Mouse (Mus musculus) forebrain, embryonic 12.5 days (tissue): Measurements from ENCODE around the gene Hrnr. TPM values are rescaled to one million over a fixed set of nuclear protein-coding genes. Genes with fewer than 3 reads are reported as not detected.

Experiments
- ATAC-seq: fragments of 200-750 bp; cut with Nextera tagmentation; 2 replicates; pipeline ENCODE4 v1.8.0; 2017; ENCODE audit warnings: moderate TSS enrichment; ENCODE audit not compliant: low FRiP score
- H3K27ac ChIP-seq: fragments of 300-500 bp; sonication (generic); 2 replicates; pipeline ENCODE4 v1.5.1; 2016; ENCODE audit warnings: mild to moderate bottlenecking
- H3K27me3 ChIP-seq: fragments of 300-500 bp; sonication (generic); 2 replicates; pipeline ENCODE4 v1.6.1; 2016; ENCODE audit warnings: mild to moderate bottlenecking
- H3K36me3 ChIP-seq: fragments of 300-500 bp; sonication (generic); replicated peaks from 2 replicates; pipeline ENCODE4 v1.6.1; 2016; ENCODE audit warnings: mild to moderate bottlenecking
- H3K4me1 ChIP-seq: fragments of 300-500 bp; sonication (generic); 2 replicates; pipeline ENCODE4 v1.6.1; 2016
- H3K4me2 ChIP-seq: fragments of 300-500 bp; sonication (generic); 2 replicates; pipeline ENCODE4 v1.6.1; 2016; ENCODE audit warnings: mild to moderate bottlenecking, moderate library complexity
- H3K4me3 ChIP-seq: fragments of 300-500 bp; sonication (generic); replicated peaks from 2 replicates; pipeline ENCODE4 v1.5.1; 2016; ENCODE audit warnings: mild to moderate bottlenecking
- H3K9ac ChIP-seq: fragments of 300-500 bp; sonication (generic); 2 replicates; pipeline ENCODE4 v1.6.1; 2016; ENCODE audit warnings: mild to moderate bottlenecking
- H3K9me3 ChIP-seq: fragments of 300-500 bp; sonication (generic); 2 replicates; pipeline ENCODE4 v1.6.1; 2016
- WGBS: fragments of 180-500 bp; shearing (Covaris S2); methylation state at CpG from one replicate; pipeline ENCODE4 v1.1.7; 2016; 5-methylcytosine and 5-hydroxymethylcytosine counted together
- polyA plus RNA-seq: library from polyadenylated mRNA; unstranded; fragments of >200 nt; fragmentation: Nextera tagmentation; extraction: Ambion mirVana; gene quantifications from 2 replicates; pipeline ENCODE4 v1.2.1, GENCODE M21; 2016

Hrnr gene
- not detected in 2 replicates for polyA plus RNA-seq

GRCm38 (mm10) chr3:93319449-93319848 is at the start of gene Hrnr:
Gene Hrnr, plus strand, starts transcription at chr3:93319749.
- 76% methylated on average over 1 of the region's 2 CpGs for WGBS
- ATAC-seq = no peak
- Histone ChIP-seq H3K4me2 (no peak within 1 kb of the TSS), H3K27me3 (no peaks in the 10 kb centered on the region), H3K9me3 (no peaks in the 10 kb centered on the region), H3K4me3 (no peak within 1 kb of the TSS), H3K4me1 (no peaks in the 10 kb centered on the region), H3K36me3 (no peaks in the 10 kb centered on the region), H3K27ac (no peak within 1 kb of the TSS), H3K9ac (no peak within 1 kb of the TSS)

GRCm38 (mm10) chr3:93273223-93273622 is 46.3 kb upstream of the Hrnr start, which contains the start of gene Flg:
Gene Flg, plus strand, starts transcription at chr3:93273523.
- Histone ChIP-seq H3K4me3 (no peak within 1 kb of the TSS), H3K27me3 (no peaks in the 10 kb centered on the region), H3K9ac (no peak within 1 kb of the TSS), H3K4me1 (no peaks in the 10 kb centered on the region), H3K36me3 (no peaks in the 10 kb centered on the region), H3K9me3 (no peaks in the 10 kb centered on the region), H3K4me2 (no peak within 1 kb of the TSS), H3K27ac (no peak within 1 kb of the TSS)
- WGBS = 88% methylated on average over 2 of the region's 2 CpGs
- no peak for ATAC-seq

- Histone ChIP-seq H3K9me3 (no peaks in the 10 kb centered on the region), H3K4me1 (no peaks in the 10 kb centered on the region), H3K4me3 (no peak overlapping the region), H3K27me3 (no peaks in the 10 kb centered on the region), H3K27ac (no peak overlapping the region), H3K9ac (no peak overlapping the region), H3K36me3 (no peaks in the 10 kb centered on the region), H3K4me2 (no peak overlapping the region)
- ATAC-seq = no peak
- WGBS = 86% methylated on average over 2 of the region's 2 CpGs
Observed at GRCm38 (mm10) chr3:93297542-93297941, 22.0 kb upstream of the Hrnr start.

GRCm38 (mm10) chr3:93299832-93300231 is 19.7 kb upstream of the Hrnr start:
- no peak overlapping the region for H3K4me3 ChIP-seq
- 90% methylated on average over 6 of the region's 6 CpGs for WGBS
- H3K9ac ChIP-seq = no peak overlapping the region
- H3K4me2 ChIP-seq = no peak overlapping the region
- no peaks in the 10 kb centered on the region for H3K27me3 ChIP-seq
- ATAC-seq = no peak
- no peak overlapping the region for H3K27ac ChIP-seq
- no peaks in the 10 kb centered on the region for H3K9me3 ChIP-seq
- H3K36me3 ChIP-seq = no peaks in the 10 kb centered on the region
- H3K4me1 ChIP-seq = no peaks in the 10 kb centered on the region

GRCm38 (mm10) chr3:93301896-93302295 is 17.7 kb upstream of the Hrnr start:
- H3K4me1 ChIP-seq = no peaks in the 10 kb centered on the region
- H3K27me3 ChIP-seq = no peaks in the 10 kb centered on the region
- ATAC-seq = no peak
- no peak overlapping the region for H3K4me2 ChIP-seq
- no peak overlapping the region for H3K27ac ChIP-seq
- WGBS = 87% methylated on average over 3 of the region's 3 CpGs
- no peak overlapping the region for H3K9ac ChIP-seq
- H3K36me3 ChIP-seq = no peaks in the 10 kb centered on the region
- no peaks in the 10 kb centered on the region for H3K9me3 ChIP-seq
- no peak overlapping the region for H3K4me3 ChIP-seq

- 76% methylated on average over 2 of the region's 2 CpGs for WGBS
- no peak for ATAC-seq
- no peak overlapping the region for H3K4me2 ChIP-seq
- no peaks in the 10 kb centered on the region for H3K4me1 ChIP-seq
- no peaks in the 10 kb centered on the region for H3K36me3 ChIP-seq
- H3K4me3 ChIP-seq = no peak overlapping the region
- no peak overlapping the region for H3K9ac ChIP-seq
- no peaks in the 10 kb centered on the region for H3K27me3 ChIP-seq
- no peaks in the 10 kb centered on the region for H3K9me3 ChIP-seq
- H3K27ac ChIP-seq = no peak overlapping the region
Observed at GRCm38 (mm10) chr3:93306142-93306541, 13.4 kb upstream of the Hrnr start.

- WGBS = 73% methylated on average over 3 of the region's 3 CpGs
- Histone ChIP-seq H3K4me3 (no peak overlapping the region), H3K4me1 (no peaks in the 10 kb centered on the region), H3K9ac (no peak overlapping the region), H3K9me3 (no peaks in the 10 kb centered on the region), H3K4me2 (no peak overlapping the region), H3K36me3 (no peaks in the 10 kb centered on the region), H3K27me3 (no peaks in the 10 kb centered on the region), H3K27ac (no peak overlapping the region)
- ATAC-seq = no peak
Observed at GRCm38 (mm10) chr3:93311371-93311770, 8.2 kb upstream of the Hrnr start.

GRCm38 (mm10) chr3:93314388-93314787 is 5.2 kb upstream of the Hrnr start:
- Histone ChIP-seq H3K36me3 (no peaks in the 10 kb centered on the region), H3K9ac (no peak overlapping the region), H3K4me2 (no peak overlapping the region), H3K4me1 (no peaks in the 10 kb centered on the region), H3K4me3 (no peak overlapping the region), H3K27me3 (no peaks in the 10 kb centered on the region), H3K9me3 (no peaks in the 10 kb centered on the region), H3K27ac (no peak overlapping the region)
- ATAC-seq = no peak
- 90% methylated on average over 1 of the region's 1 CpGs for WGBS

- no peak overlapping the region for H3K27ac ChIP-seq
- no peaks in the 10 kb centered on the region for H3K27me3 ChIP-seq
- no peak overlapping the region for H3K4me3 ChIP-seq
- ATAC-seq = no peak
- no peaks in the 10 kb centered on the region for H3K36me3 ChIP-seq
- H3K4me1 ChIP-seq = no peaks in the 10 kb centered on the region
- no peak overlapping the region for H3K9ac ChIP-seq
- no peak overlapping the region for H3K4me2 ChIP-seq
- H3K9me3 ChIP-seq = no peaks in the 10 kb centered on the region
Observed at GRCm38 (mm10) chr3:93337749-93338148, 18.2 kb downstream of the Hrnr start.

GRCm38 (mm10) chr3:93340021-93340420 is 20.5 kb downstream of the Hrnr start:
- Histone ChIP-seq H3K36me3 (no peaks in the 10 kb centered on the region), H3K9ac (no peak overlapping the region), H3K4me2 (no peak overlapping the region), H3K4me3 (no peak overlapping the region), H3K27ac (no peak overlapping the region), H3K9me3 (no peaks in the 10 kb centered on the region), H3K27me3 (no peaks in the 10 kb centered on the region), H3K4me1 (no peaks in the 10 kb centered on the region)
- ATAC-seq = no peak
- WGBS = 94% methylated on average over 4 of the region's 4 CpGs

GRCm38 (mm10) chr3:93346896-93347295 is 27.3 kb downstream of the Hrnr start:
- no peak overlapping the region for H3K27ac ChIP-seq
- ATAC-seq = no peak
- H3K4me2 ChIP-seq = no peak overlapping the region
- no peaks in the 10 kb centered on the region for H3K9me3 ChIP-seq
- no peaks in the 10 kb centered on the region for H3K36me3 ChIP-seq
- H3K27me3 ChIP-seq = no peaks in the 10 kb centered on the region
- no peak overlapping the region for H3K4me3 ChIP-seq
- peaks cover 3% of the 10 kb centered on the region; the same call in 1 of the 2 replicates for H3K4me1 ChIP-seq
- 86% methylated on average over 2 of the region's 2 CpGs for WGBS
- H3K9ac ChIP-seq = no peak overlapping the region

- no peak overlapping the region for H3K9ac ChIP-seq
- 15% methylated on average over 7 of the region's 7 CpGs for WGBS
- peaks cover 3% of the 10 kb centered on the region; the same call in 1 of the 2 replicates for H3K4me1 ChIP-seq
- H3K4me3 ChIP-seq = no peak overlapping the region
- ATAC-seq = no peak
- no peak overlapping the region for H3K4me2 ChIP-seq
- H3K27ac ChIP-seq = no peak overlapping the region
- H3K36me3 ChIP-seq = no peaks in the 10 kb centered on the region
- 0 out of 2 replicates have a peak, but pooled peaks cover 8% of the 10 kb centered on the region for H3K27me3 ChIP-seq
- H3K9me3 ChIP-seq = no peaks in the 10 kb centered on the region
Observed at GRCm38 (mm10) chr3:93360045-93360444, 40.5 kb downstream of the Hrnr start.

GRCm38 (mm10) chr3:93361933-93362574 is 42.5 kb downstream of the Hrnr start:
- peaks cover 3% of the 10 kb centered on the region; the same call in 1 of the 2 replicates for H3K4me1 ChIP-seq
- H3K9ac ChIP-seq = no peak overlapping the region
- H3K9me3 ChIP-seq = no peaks in the 10 kb centered on the region
- H3K36me3 ChIP-seq = no peaks in the 10 kb centered on the region
- 0 out of 2 replicates have a peak, but pooled peaks cover 8% of the 10 kb centered on the region for H3K27me3 ChIP-seq
- 12% methylated on average over 10 of the region's 10 CpGs for WGBS
- no peak overlapping the region for H3K4me3 ChIP-seq
- ATAC-seq = peak; percentile 83
- H3K4me2 ChIP-seq = peak overlapping the region; percentile 38
- no peak overlapping the region for H3K27ac ChIP-seq
